Mouse (Mus musculus): ENCODE data around the gene Vmn1r120.
"Not testable (repeated sequence)": the region's sequence is repeated elsewhere in the genome, so short reads cannot be mapped to it uniquely, and the experiment has no call there.

The Vmn1r120 gene

GRCm38 (mm10) chr7:21053684-21054083 is at the start of gene Vmn1r120:
Gene Vmn1r120 (minus strand): TSS chr7:21053784.
- DNase-seq (ENCODE audit: low spot score in 2 of 2), result not testable (repeated sequence)

GRCm38 (mm10) chr7:21098413-21098812 is 44.8 kb upstream of the Vmn1r120 start, which contains the start of gene Vmn1r121:
Gene Vmn1r121 (minus strand): TSS chr7:21098513.
- not testable (repeated sequence) for DNase-seq (ENCODE audit: low spot score in 2 of 2)

GRCm38 (mm10) chr7:21012355-21012754 is 41.2 kb downstream of the Vmn1r120 start, which contains the start of gene Vmn1r119:
Gene Vmn1r119 (minus strand): TSS chr7:21012455.
- not testable (repeated sequence) for DNase-seq (ENCODE audit: low spot score in 2 of 2)
